Mouse (Mus musculus): Measurements from ENCODE around the gene Runx2. TPM values are rescaled to one million over a fixed set of nuclear protein-coding genes. Genes with fewer than 3 reads are reported as not detected.

Gene Runx2
- polyA plus RNA-seq, 1 experiment from 2014 or later = 28.9 TPM

- Histone ChIP-seq H3K9ac (ENCODE audit: low read depth, low read length) (no peak overlapping the region), H3K27ac (replicated peaks; ENCODE audit: low read depth, low read length) (no peak overlapping the region), H3K27me3 (replicated peaks; ENCODE audit: control insufficient read depth, insufficient read depth, low read length) (no peaks in the 10 kb centered on the region), H3K36me3 (ENCODE audit: control insufficient read depth, insufficient read depth, low read length) (no peaks in the 10 kb centered on the region), H3K4me2 (ENCODE audit: low read depth, low read length) (no peak overlapping the region), H3K4me3 (ENCODE audit: low read depth, low read length) (no peak overlapping the region), H3K9me3 (ENCODE audit: control insufficient read depth, low read length) (no peaks in the 10 kb centered on the region), H3K4me1 (ENCODE audit: control insufficient read depth, insufficient read depth, low read length) (no peaks in the 10 kb centered on the region)
- 90% methylated on average over 8 of the region's 8 CpGs for WGBS
- no peak for ATAC-seq (ENCODE audit: low read depth)
- DNase-seq (ENCODE audit: low spot score) = no peak
Measured at GRCm38 (mm10) chr17:44745378-44745777, 69.2 kb downstream of the Runx2 start.

GRCm38 (mm10) chr17:44743780-44744179 lies 70.8 kb downstream of the Runx2 start:
- no peak for DNase-seq (ENCODE audit: low spot score)
- no peaks in the 10 kb centered on the region for H3K36me3 ChIP-seq (ENCODE audit: control insufficient read depth, insufficient read depth, low read length)
- H3K4me2 ChIP-seq (ENCODE audit: low read depth, low read length) = no peak overlapping the region
- H3K27me3 ChIP-seq (replicated peaks; ENCODE audit: control insufficient read depth, insufficient read depth, low read length) = 0 out of 2 replicates have a peak, but pooled peaks cover 2% of the 10 kb centered on the region
- ATAC-seq (ENCODE audit: low read depth) = no peak
- no peak overlapping the region for H3K27ac ChIP-seq (replicated peaks; ENCODE audit: low read depth, low read length)
- H3K4me3 ChIP-seq (ENCODE audit: low read depth, low read length) = no peak overlapping the region
- 59% methylated on average over 3 of the region's 3 CpGs for WGBS
- no peaks in the 10 kb centered on the region for H3K4me1 ChIP-seq (ENCODE audit: control insufficient read depth, insufficient read depth, low read length)
- H3K9me3 ChIP-seq (ENCODE audit: control insufficient read depth, low read length) = no peaks in the 10 kb centered on the region
- no peak overlapping the region for H3K9ac ChIP-seq (ENCODE audit: low read depth, low read length)

DNA sequence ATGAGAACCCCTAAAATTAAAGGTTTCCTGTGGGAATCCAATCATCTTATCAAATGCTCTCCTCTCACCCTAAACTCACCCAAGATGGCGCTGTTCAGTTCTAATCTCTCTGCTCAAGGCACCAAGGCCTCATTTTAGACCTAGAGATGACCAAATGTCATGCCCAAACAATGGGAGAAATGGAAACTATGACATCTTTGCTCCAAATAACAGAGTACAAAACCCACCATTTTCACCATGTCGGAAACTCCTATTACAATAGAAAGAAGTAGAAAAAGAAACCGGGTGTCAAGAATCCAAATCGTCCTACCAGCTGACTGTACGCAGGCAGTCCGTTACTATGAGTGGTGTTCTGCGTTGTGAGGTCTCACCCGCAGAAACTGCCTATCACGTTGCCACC lies 72.4 kb downstream of the Runx2 start:
- DNase-seq (ENCODE audit: low spot score) (no peak), ATAC-seq (ENCODE audit: low read depth) (no peak)
- Histone ChIP-seq H3K27ac (replicated peaks; ENCODE audit: low read depth, low read length) (no peak overlapping the region), H3K9ac (ENCODE audit: low read depth, low read length) (no peak overlapping the region), H3K4me2 (ENCODE audit: low read depth, low read length) (no peak overlapping the region), H3K27me3 (replicated peaks; ENCODE audit: control insufficient read depth, insufficient read depth, low read length) (0 out of 2 replicates have a peak, but pooled peaks cover 8% of the 10 kb centered on the region), H3K9me3 (ENCODE audit: control insufficient read depth, low read length) (no peaks in the 10 kb centered on the region), H3K36me3 (ENCODE audit: control insufficient read depth, insufficient read depth, low read length) (no peaks in the 10 kb centered on the region), H3K4me3 (ENCODE audit: low read depth, low read length) (no peak overlapping the region), H3K4me1 (ENCODE audit: control insufficient read depth, insufficient read depth, low read length) (peaks cover 6% of the 10 kb centered on the region)
- 83% methylated on average over 9 of the region's 9 CpGs for WGBS

GRCm38 (mm10) chr17:44738121-44738637 lies 76.4 kb downstream of the Runx2 start:
- WGBS = 3% methylated on average over 18 of the region's 22 CpGs
- peak overlapping the region; percentile 92 for H3K9ac ChIP-seq (ENCODE audit: low read depth, low read length)
- H3K4me2 ChIP-seq (ENCODE audit: low read depth, low read length) = peak overlapping the region; percentile 89
- H3K27ac ChIP-seq (replicated peaks; ENCODE audit: low read depth, low read length) = peak overlapping the region; percentile 93
- 0 out of 2 replicates have a peak, but pooled peaks have one; percentile 4 for ATAC-seq (ENCODE audit: low read depth)
- peaks cover 10% of the 10 kb centered on the region for H3K4me1 ChIP-seq (ENCODE audit: control insufficient read depth, insufficient read depth, low read length)
- H3K27me3 ChIP-seq (replicated peaks; ENCODE audit: control insufficient read depth, insufficient read depth, low read length) = peaks cover 21% of the 10 kb centered on the region
- H3K9me3 ChIP-seq (ENCODE audit: control insufficient read depth, low read length) = no peaks in the 10 kb centered on the region
- peak; percentile 54 for DNase-seq (ENCODE audit: low spot score)
- no peaks in the 10 kb centered on the region for H3K36me3 ChIP-seq (ENCODE audit: control insufficient read depth, insufficient read depth, low read length)
- peak overlapping the region; percentile 71 for H3K4me3 ChIP-seq (ENCODE audit: low read depth, low read length)

DNA sequence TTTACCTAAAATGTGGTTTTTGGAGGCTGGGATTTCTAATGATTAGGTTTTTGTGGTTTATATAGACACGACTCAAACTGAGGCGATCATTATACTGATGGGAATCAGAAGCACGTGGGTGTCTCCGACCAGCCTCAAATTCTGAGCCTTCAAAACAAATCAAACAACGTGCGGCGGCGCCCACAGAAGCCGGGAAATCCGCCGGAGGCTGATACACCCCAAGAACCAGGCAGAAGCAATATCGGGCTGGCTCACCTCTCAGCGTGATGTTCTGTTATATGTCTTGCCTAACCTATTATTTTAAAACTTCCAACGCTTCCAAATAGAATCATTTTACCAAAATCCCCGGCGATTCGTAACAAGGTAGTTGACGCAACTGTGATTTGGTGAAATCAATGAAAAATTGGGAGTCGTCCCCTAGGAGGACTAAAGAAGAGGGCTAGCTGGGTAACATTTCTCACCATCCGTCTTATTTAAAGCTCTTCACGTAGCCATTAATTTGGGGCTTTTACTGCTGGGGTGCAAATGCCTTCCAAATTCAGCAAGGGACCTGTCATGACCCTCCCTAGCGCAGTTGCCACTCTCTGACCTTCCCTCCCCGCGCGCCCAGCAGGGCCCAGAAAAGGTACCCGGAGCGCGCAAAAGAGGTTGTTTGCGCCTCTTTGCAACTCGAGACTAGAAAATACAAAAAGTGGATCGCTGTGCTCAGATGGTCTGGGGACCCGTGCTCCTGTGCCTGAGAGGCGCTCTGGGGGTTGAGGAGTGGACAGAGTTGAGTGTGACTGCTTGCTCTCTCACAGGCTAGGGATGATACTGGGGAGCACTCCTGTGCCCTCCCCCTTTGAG lies 77.1 kb downstream of the Runx2 start:
- H3K27ac ChIP-seq (replicated peaks; ENCODE audit: low read depth, low read length) = peak overlapping the region; percentile 93
- no peaks in the 10 kb centered on the region for H3K9me3 ChIP-seq (ENCODE audit: control insufficient read depth, low read length)
- ATAC-seq (ENCODE audit: low read depth) (peak; percentile 31), DNase-seq (ENCODE audit: low spot score) (peak; percentile 57)
- 1% methylated on average over 33 of the region's 33 CpGs for WGBS
- peak overlapping the region; percentile 71 for H3K4me3 ChIP-seq (ENCODE audit: low read depth, low read length)
- peak overlapping the region; percentile 89 for H3K4me2 ChIP-seq (ENCODE audit: low read depth, low read length)
- H3K36me3 ChIP-seq (ENCODE audit: control insufficient read depth, insufficient read depth, low read length) = no peaks in the 10 kb centered on the region
- H3K27me3 ChIP-seq (replicated peaks; ENCODE audit: control insufficient read depth, insufficient read depth, low read length) = peaks cover 22% of the 10 kb centered on the region
- H3K4me1 ChIP-seq (ENCODE audit: control insufficient read depth, insufficient read depth, low read length) = peaks cover 10% of the 10 kb centered on the region
- H3K9ac ChIP-seq (ENCODE audit: low read depth, low read length) = peak overlapping the region; percentile 92

- peak overlapping the region; percentile 71 for H3K4me3 ChIP-seq (ENCODE audit: low read depth, low read length)
- H3K9me3 ChIP-seq (ENCODE audit: control insufficient read depth, low read length) = no peaks in the 10 kb centered on the region
- peak overlapping the region; percentile 93 for H3K27ac ChIP-seq (replicated peaks; ENCODE audit: low read depth, low read length)
- H3K27me3 ChIP-seq (replicated peaks; ENCODE audit: control insufficient read depth, insufficient read depth, low read length) = peaks cover 24% of the 10 kb centered on the region
- peak overlapping the region; percentile 92 for H3K9ac ChIP-seq (ENCODE audit: low read depth, low read length)
- H3K4me2 ChIP-seq (ENCODE audit: low read depth, low read length) = peak overlapping the region; percentile 89
- ATAC-seq (ENCODE audit: low read depth) = peak; percentile 70
- H3K4me1 ChIP-seq (ENCODE audit: control insufficient read depth, insufficient read depth, low read length) = peaks cover 10% of the 10 kb centered on the region
- peak; percentile 82 for DNase-seq (ENCODE audit: low spot score)
- WGBS = 1% methylated on average over 14 of the region's 73 CpGs
- H3K36me3 ChIP-seq (ENCODE audit: control insufficient read depth, insufficient read depth, low read length) = no peaks in the 10 kb centered on the region
Measured at GRCm38 (mm10) chr17:44735991-44736561, 78.5 kb downstream of the Runx2 start.

- ATAC-seq (ENCODE audit: low read depth) (no peak; the same call in 1 of the 2 replicates), DNase-seq (ENCODE audit: low spot score) (peak; percentile 61)
- H3K36me3 ChIP-seq (ENCODE audit: control insufficient read depth, insufficient read depth, low read length) = no peaks in the 10 kb centered on the region
- peak overlapping the region; percentile 89 for H3K4me2 ChIP-seq (ENCODE audit: low read depth, low read length)
- H3K4me1 ChIP-seq (ENCODE audit: control insufficient read depth, insufficient read depth, low read length) = peaks cover 10% of the 10 kb centered on the region
- peaks cover 24% of the 10 kb centered on the region for H3K27me3 ChIP-seq (replicated peaks; ENCODE audit: control insufficient read depth, insufficient read depth, low read length)
- WGBS = 1% methylated on average over 23 of the region's 64 CpGs
- H3K9me3 ChIP-seq (ENCODE audit: control insufficient read depth, low read length) = no peaks in the 10 kb centered on the region
- H3K4me3 ChIP-seq (ENCODE audit: low read depth, low read length) = peak overlapping the region; percentile 71
- H3K27ac ChIP-seq (replicated peaks; ENCODE audit: low read depth, low read length) = peak overlapping the region; percentile 93
- peak overlapping the region; percentile 92 for H3K9ac ChIP-seq (ENCODE audit: low read depth, low read length)
Measured at GRCm38 (mm10) chr17:44735223-44735990, 79.2 kb downstream of the Runx2 start.

GRCm38 (mm10) chr17:44734501-44735222 lies 79.9 kb downstream of the Runx2 start:
- no peak for ATAC-seq (ENCODE audit: low read depth)

More at GRCm38 (mm10) chr17:44734501-44735222, 79.9 kb downstream of the Runx2 start:
- under 1% methylated on average over 43 of the region's 48 CpGs for WGBS
- no peaks in the 10 kb centered on the region for H3K9me3 ChIP-seq (ENCODE audit: control insufficient read depth, low read length)
- peak overlapping the region; percentile 92 for H3K9ac ChIP-seq (ENCODE audit: low read depth, low read length)
- peak overlapping the region; percentile 71 for H3K4me3 ChIP-seq (ENCODE audit: low read depth, low read length)
- H3K27me3 ChIP-seq (replicated peaks; ENCODE audit: control insufficient read depth, insufficient read depth, low read length) = peaks cover 24% of the 10 kb centered on the region
- H3K4me1 ChIP-seq (ENCODE audit: control insufficient read depth, insufficient read depth, low read length) = peaks cover 10% of the 10 kb centered on the region
- peak; percentile 24 for DNase-seq (ENCODE audit: low spot score)
- H3K27ac ChIP-seq (replicated peaks; ENCODE audit: low read depth, low read length) = peak overlapping the region; percentile 93
- peak overlapping the region; percentile 89 for H3K4me2 ChIP-seq (ENCODE audit: low read depth, low read length)
- no peaks in the 10 kb centered on the region for H3K36me3 ChIP-seq (ENCODE audit: control insufficient read depth, insufficient read depth, low read length)

Data from embryonic facial prominence, embryonic 14.5 days (tissue).